Mouse (Mus musculus) brain, adult 10 weeks (tissue): ENCODE results near the gene Mgat5. TPM values are rescaled to one million over a fixed set of nuclear protein-coding genes. Genes with fewer than 3 reads are reported as not detected.

Experiments
- polyA plus RNA-seq: library from polyadenylated mRNA; stranded (reverse); fragments of 350-450 nt; fragmentation: Illumina TruSeq; extraction: RNeasy Lipid Tissue Mini Kit (QIAGEN cat#74804); gene quantifications from one replicate; pipeline ENCODE4 v1.2.3, GENCODE M21; 2015; ENCODE audit warnings: low read depth, low replicate concordance

The Mgat5 gene
- 28.6 TPM for polyA plus RNA-seq

DNA sequence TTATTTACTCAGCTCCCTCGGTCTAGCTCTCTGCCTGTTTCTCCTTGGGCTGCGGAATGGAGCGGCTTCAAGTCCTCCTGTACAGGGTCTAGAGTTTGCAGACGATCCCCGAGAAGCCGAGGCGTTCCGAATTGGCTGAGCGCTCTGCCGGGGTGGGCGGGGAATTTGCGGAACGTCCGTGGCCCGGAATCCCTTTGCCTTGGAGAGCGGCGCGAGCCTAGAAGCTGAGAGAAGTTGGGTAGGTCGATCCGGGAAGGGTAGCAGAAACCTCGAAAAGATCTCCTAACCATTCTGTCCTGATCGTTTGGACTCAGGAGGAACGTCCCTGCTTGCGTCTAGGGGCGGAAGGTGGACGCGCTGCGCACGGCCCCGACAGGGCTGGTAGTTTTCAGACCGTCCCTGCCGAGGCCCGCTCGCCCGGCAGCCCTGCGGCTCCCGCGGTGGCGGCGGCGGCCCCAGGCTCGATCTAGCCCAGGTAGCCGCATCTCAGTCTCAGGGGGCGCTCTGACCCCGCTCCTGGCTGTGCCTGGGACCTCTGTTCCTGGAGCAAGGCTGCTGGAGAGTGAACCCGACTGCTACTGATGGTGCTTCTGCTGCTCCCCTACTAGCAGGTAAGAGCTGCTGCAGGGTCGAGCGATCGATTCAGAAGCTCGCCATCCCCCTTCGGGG lies at the start of gene Mgat5:
Gene Mgat5 (plus strand): TSS at position 199 of the 669 bp plus-strand sequence.

